Mouse (Mus musculus) kidney, embryonic 15.5 days (tissue): ENCODE measurements around the gene Lsamp. TPM values are rescaled to one million over a fixed set of nuclear protein-coding genes. Genes with fewer than 3 reads are reported as not detected.
"Not testable (repeated sequence)": the region's sequence is repeated elsewhere in the genome, so short reads cannot be mapped to it uniquely, and the experiment has no call there.

Source experiments
- ATAC-seq: fragments of 200-750 bp; cut with Nextera tagmentation; replicated peaks from 2 replicates; pipeline ENCODE4 v1.8.0; 2017; ENCODE audit warnings: moderate TSS enrichment; ENCODE audit not compliant: low FRiP score
- H3K27ac ChIP-seq: fragments of 300-500 bp; sonication (generic); 2 replicates; pipeline ENCODE4 v1.5.1; 2015; ENCODE audit warnings: mild to moderate bottlenecking, inconsistent platforms
- H3K27me3 ChIP-seq: fragments of 300-500 bp; sonication (generic); 2 replicates; pipeline ENCODE4 v1.6.1; 2015; ENCODE audit warnings: inconsistent platforms
- H3K36me3 ChIP-seq: fragments of 300-500 bp; sonication (generic); 2 replicates; pipeline ENCODE4 v1.6.1; 2015; ENCODE audit warnings: inconsistent platforms
- H3K4me1 ChIP-seq: fragments of 300-500 bp; sonication (generic); 2 replicates; pipeline ENCODE4 v1.6.1; 2015; ENCODE audit warnings: inconsistent platforms
- H3K4me2 ChIP-seq: fragments of 300-500 bp; sonication (generic); 2 replicates; pipeline ENCODE4 v1.6.1; 2015; ENCODE audit warnings: moderate library complexity, mild to moderate bottlenecking, inconsistent platforms
- H3K4me3 ChIP-seq: fragments of 300-500 bp; sonication (generic); replicated peaks from 2 replicates; pipeline ENCODE4 v1.5.1; 2015; ENCODE audit warnings: mild to moderate bottlenecking, inconsistent platforms
- H3K9ac ChIP-seq: fragments of 300-500 bp; sonication (generic); 2 replicates; pipeline ENCODE4 v1.6.1; 2015; ENCODE audit warnings: mild to moderate bottlenecking, inconsistent platforms
- H3K9me3 ChIP-seq: fragments of 300-500 bp; sonication (generic); replicated peaks from 2 replicates; pipeline ENCODE4 v1.6.1; 2016; ENCODE audit warnings: inconsistent platforms
- WGBS: fragments of 180-500 bp; shearing (Covaris S2); methylation state at CpG from one replicate; pipeline ENCODE4 v1.1.7; 2015; ENCODE audit warnings: mixed read lengths; 5-methylcytosine and 5-hydroxymethylcytosine counted together
- polyA plus RNA-seq: library from polyadenylated mRNA; unstranded; fragments of >200 nt; fragmentation: Nextera tagmentation; extraction: Ambion mirVana; gene quantifications from 2 replicates; pipeline ENCODE4 v1.2.1, GENCODE M21; 2015

Gene Lsamp
- polyA plus RNA-seq, 1 experiment from 2014 or later, result 4.9 TPM

DNA sequence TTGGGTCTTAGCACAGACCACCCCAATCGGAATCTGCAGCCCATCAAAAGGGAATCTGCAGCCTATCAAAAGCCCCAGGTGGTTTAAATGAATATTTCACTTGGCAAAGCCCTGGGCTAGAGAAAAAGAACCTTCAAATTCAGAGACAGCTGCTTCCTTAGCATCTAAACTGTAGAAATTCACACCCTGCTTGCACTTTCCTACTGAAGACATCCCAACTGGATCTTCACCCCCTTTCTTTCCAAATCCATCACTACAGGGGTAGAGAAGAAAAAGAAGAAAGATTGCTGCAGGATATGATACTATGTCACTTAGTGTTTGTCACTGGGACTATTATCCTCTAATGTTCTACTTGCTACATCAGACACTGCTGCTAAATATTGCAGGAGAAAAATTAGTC, 1981.5 kb downstream of the Lsamp start:
- no peaks in the 10 kb centered on the region for H3K27me3 ChIP-seq
- H3K36me3 ChIP-seq, result no peaks in the 10 kb centered on the region
- WGBS, result 66% methylated on average over 1 of the region's 1 CpGs
- no peak overlapping the region for H3K4me3 ChIP-seq
- no peaks in the 10 kb centered on the region for H3K4me1 ChIP-seq
- H3K9ac ChIP-seq, result no peak overlapping the region
- H3K27ac ChIP-seq, result no peak overlapping the region
- no peak for ATAC-seq
- H3K4me2 ChIP-seq, result no peak overlapping the region
- H3K9me3 ChIP-seq, result no peaks in the 10 kb centered on the region

DNA sequence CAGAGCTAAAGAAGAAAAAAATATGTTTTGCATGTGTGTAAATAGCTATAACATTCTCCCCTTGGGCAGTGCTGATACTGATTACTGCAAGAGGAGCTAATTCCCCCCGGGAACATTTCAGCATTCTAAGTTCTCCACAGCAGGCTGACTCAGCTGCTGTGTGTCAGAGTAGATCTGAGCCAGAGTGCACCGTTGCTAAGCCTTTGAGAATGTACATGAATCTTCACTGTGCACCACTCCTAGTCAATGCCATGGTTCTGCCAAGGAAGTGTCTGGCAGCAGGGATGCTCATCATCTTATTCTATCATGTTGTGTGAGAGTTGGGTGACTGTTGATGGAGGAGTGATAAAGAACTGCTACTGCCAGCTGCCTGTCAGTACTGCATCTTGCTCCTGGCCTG, 1985.1 kb downstream of the Lsamp start:
- H3K4me1 ChIP-seq, result no peaks in the 10 kb centered on the region
- no peaks in the 10 kb centered on the region for H3K9me3 ChIP-seq
- no peak overlapping the region for H3K27ac ChIP-seq
- no peak overlapping the region for H3K4me3 ChIP-seq
- no peak for ATAC-seq
- H3K27me3 ChIP-seq, result no peaks in the 10 kb centered on the region
- no peak overlapping the region for H3K9ac ChIP-seq
- 59% methylated on average over 2 of the region's 2 CpGs for WGBS
- no peaks in the 10 kb centered on the region for H3K36me3 ChIP-seq
- H3K4me2 ChIP-seq, result no peak overlapping the region

DNA sequence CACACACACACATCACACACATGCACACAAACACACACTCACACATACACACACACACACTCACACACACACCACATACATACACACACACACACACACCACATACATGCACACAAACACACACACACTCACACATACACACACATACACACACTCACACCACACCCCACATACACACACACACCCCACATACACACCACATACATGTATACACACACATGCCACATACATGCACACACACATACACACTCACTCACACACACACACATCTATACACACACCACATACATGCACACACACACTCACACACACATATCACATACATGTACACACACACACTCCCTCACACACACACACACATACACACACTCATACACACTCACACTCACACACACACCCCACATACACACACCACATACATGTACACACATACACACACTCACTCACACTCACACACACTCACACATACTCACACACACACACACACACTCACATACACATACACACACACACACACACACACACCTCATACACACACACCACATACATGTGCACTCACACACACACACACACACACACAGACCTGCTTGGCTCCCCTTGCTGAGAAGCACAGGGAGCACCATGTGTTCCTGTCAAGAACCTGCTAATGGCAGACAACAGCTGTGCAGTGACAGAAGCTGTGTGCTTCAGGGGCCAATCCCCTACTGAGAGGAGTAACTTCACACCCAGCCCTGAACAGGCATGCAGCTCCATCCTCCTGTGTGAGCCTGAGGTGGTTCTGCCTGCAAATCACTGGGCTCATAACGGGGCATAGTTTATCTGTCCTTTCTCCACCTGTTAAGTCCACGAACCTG, 1990.9 kb downstream of the Lsamp start:
- no peak for ATAC-seq
- Histone ChIP-seq H3K27ac (no peak overlapping the region), H3K4me1 (no peaks in the 10 kb centered on the region), H3K9ac (no peak overlapping the region), H3K4me3 (no peak overlapping the region), H3K9me3 (no peaks in the 10 kb centered on the region), H3K27me3 (no peaks in the 10 kb centered on the region), H3K36me3 (no peaks in the 10 kb centered on the region), H3K4me2 (no peak overlapping the region)
- 51% methylated on average over 2 of the region's 2 CpGs for WGBS

DNA sequence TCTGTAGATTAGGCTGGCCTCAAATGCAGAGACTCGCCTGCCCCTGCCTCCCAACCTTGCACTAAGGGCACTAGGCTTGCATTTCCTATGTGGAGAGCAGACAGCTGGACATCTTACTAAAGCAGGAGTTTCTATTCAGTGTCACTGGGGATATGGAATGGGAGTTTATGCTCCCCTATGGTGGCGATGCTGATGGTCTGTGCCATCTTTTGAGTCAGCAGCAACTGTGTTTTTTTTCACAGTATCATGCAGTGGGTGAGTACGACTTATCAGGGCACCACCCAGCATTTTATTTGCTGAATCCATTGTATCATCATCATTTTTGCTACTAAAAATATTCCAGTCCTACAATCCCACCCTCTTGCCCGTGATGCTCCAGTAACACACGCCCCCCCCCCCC, 1992.7 kb downstream of the Lsamp start:
- no peak overlapping the region for H3K27ac ChIP-seq
- 76% methylated on average over 5 of the region's 5 CpGs for WGBS
- no peaks in the 10 kb centered on the region for H3K9me3 ChIP-seq

DNA sequence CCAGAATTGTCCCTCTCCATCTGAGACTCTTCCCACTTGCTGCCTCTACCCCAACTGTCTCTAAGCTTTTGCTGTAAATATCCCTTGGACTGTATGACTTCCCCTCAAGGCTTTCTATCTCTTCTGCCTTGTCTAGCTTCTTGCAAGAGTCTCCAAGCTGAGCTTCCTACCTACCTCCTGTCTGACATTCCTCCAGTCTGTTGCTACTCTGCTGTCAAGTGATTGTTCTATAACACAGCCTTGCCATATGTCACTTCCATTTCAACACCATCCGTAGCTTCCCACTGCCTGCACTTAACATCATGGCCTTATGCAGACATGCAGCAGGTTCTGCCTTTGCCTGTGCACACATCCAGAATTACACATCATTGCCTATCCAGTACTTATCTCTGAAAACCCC, 2012.8 kb downstream of the Lsamp start:
- no peak for ATAC-seq
- no peak overlapping the region for H3K4me3 ChIP-seq
- no peak overlapping the region for H3K4me2 ChIP-seq
- H3K36me3 ChIP-seq, result no peaks in the 10 kb centered on the region
- no peak overlapping the region for H3K27ac ChIP-seq
- no peak overlapping the region for H3K9ac ChIP-seq
- H3K9me3 ChIP-seq, result no peaks in the 10 kb centered on the region
- WGBS, result 68% methylated on average over 1 of the region's 1 CpGs
- H3K4me1 ChIP-seq, result no peaks in the 10 kb centered on the region
- H3K27me3 ChIP-seq, result no peaks in the 10 kb centered on the region

More for the DNA sequence above, 1992.7 kb downstream of the Lsamp start:
- H3K4me3 ChIP-seq, result no peak overlapping the region
- H3K4me1 ChIP-seq, result no peaks in the 10 kb centered on the region
- no peaks in the 10 kb centered on the region for H3K36me3 ChIP-seq
- H3K9ac ChIP-seq, result no peak overlapping the region
- ATAC-seq, result no peak
- no peak overlapping the region for H3K4me2 ChIP-seq
- H3K27me3 ChIP-seq, result no peaks in the 10 kb centered on the region

DNA sequence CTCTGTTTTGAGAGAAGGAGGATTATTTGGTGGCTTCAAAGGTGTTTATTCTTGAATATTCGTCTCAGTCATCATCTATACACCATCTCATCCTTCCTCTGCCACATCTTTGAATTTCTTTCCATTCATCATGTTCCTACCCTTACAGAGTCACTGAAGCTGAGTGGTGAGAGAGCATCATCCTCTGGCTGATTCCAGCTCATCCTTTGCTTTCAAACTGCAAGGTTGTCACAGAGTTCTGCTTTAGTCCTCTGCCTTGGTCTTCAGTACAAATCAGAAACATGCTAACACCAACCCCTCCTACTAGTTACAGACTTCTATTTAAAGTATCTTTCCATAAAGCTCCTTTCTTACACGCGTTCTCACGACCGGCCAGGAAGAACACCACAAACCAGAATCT, 2018.8 kb downstream of the Lsamp start:
- WGBS, result 95% methylated on average over 5 of the region's 5 CpGs
- H3K9ac ChIP-seq, result no peak overlapping the region
- no peak overlapping the region for H3K4me3 ChIP-seq
- no peaks in the 10 kb centered on the region for H3K27me3 ChIP-seq
- no peak overlapping the region for H3K4me2 ChIP-seq
- no peaks in the 10 kb centered on the region for H3K9me3 ChIP-seq
- ATAC-seq, result no peak
- H3K27ac ChIP-seq, result no peak overlapping the region
- no peaks in the 10 kb centered on the region for H3K4me1 ChIP-seq
- no peaks in the 10 kb centered on the region for H3K36me3 ChIP-seq

DNA sequence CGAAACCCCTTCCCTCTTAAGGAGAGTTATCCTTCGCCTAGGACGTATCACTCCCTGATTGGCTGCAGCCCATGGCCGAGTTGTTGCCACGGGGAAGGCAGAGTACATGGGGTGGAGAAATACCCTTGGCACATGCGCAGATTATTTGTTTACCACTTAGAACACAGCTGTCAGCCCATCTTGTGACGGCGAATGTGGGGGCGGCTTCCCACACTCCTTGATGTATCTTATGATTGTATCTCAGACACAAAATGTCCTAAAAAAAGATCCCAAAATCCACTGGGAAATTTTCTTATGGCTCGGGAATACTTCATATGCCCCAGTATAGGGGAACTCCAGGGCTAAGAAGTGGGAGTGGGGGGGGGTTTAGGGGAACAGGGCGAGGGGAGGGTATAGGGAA, 2019.3 kb downstream of the Lsamp start:
- H3K4me3 ChIP-seq, result not testable (repeated sequence)
- WGBS, result 94% methylated on average over 11 of the region's 11 CpGs

DNA sequence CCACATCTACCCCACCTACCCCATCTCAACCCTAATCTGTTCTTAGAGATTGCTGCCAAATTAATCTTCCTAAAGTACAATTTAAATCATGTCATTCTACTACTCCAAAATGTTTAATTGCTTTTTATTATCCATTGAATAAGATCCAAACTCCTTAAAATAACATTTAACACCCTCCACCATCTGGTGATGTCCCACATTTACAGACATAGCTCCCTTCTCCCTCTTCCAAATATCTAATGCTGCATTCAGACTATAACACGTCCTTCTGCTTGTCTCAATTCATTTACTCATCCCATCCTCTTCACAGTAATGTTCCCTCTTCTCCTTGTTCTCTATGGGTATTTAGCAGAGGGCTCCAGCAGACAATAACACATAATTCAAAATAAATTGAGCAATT, 2020.0 kb downstream of the Lsamp start:
- Histone ChIP-seq H3K4me3 (no peak overlapping the region), H3K27me3 (no peaks in the 10 kb centered on the region), H3K27ac (no peak overlapping the region), H3K4me1 (no peaks in the 10 kb centered on the region), H3K36me3 (no peaks in the 10 kb centered on the region), H3K4me2 (no peak overlapping the region), H3K9ac (no peak overlapping the region), H3K9me3 (no peaks in the 10 kb centered on the region)
- ATAC-seq, result no peak
- 75% methylated on average over 1 of the region's 1 CpGs for WGBS

More for the DNA sequence above, 2019.3 kb downstream of the Lsamp start:
- ATAC-seq, H3K9me3 ChIP-seq, H3K27ac ChIP-seq, H3K36me3 ChIP-seq, H3K27me3 ChIP-seq, H3K4me1 ChIP-seq, H3K4me2 ChIP-seq, H3K9ac ChIP-seq: not testable (repeated sequence)

DNA sequence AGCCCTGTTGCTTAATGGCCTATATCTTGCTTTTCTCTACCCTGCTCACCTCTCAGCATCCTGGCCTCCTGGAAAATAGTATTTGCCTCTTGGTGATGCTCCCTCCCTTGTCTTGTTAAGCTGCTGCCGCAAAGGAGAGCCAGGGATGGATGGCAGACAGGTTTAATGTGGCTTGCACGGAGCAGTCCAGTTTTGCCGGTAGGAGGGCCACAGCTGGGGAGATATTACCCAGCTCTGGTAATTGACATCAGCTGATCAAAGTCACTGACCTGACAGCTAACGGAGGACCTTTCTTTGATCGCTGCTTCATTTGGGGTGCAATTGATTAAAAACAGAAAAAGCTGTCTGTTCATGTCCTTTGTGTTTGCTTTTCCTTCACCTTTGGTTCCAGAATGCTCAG, 2030.8 kb downstream of the Lsamp start:
- 43% methylated on average over 5 of the region's 5 CpGs for WGBS
- Histone ChIP-seq H3K27me3 (no peaks in the 10 kb centered on the region), H3K27ac (no peak overlapping the region), H3K36me3 (no peaks in the 10 kb centered on the region), H3K9ac (no peak overlapping the region), H3K9me3 (no peaks in the 10 kb centered on the region), H3K4me2 (no peak overlapping the region), H3K4me1 (no peaks in the 10 kb centered on the region), H3K4me3 (no peak overlapping the region)
- ATAC-seq, result no peak

DNA sequence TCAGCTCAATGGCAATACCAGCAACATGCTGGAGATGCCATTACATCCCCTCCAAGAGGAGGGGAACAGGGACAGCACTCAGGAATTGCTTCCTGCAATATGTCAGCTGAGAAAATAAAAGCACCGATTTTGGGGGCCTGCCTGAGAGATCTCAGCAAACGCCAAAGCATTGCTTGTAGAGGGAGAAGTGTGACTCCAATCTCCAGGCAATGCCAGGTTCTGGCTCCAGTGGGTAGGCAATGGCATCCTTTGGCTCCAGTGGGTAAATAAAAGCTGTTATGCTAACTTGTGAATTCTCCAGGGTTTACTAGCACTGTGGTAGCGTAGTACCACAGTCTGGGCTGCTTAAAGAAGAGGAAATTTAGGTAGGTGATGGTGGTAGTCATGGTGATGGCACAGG, 2031.3 kb downstream of the Lsamp start:
- Histone ChIP-seq H3K9me3 (no peaks in the 10 kb centered on the region), H3K27ac (no peak overlapping the region), H3K4me2 (no peak overlapping the region), H3K9ac (no peak overlapping the region), H3K27me3 (no peaks in the 10 kb centered on the region), H3K4me3 (no peak overlapping the region), H3K4me1 (no peaks in the 10 kb centered on the region), H3K36me3 (no peaks in the 10 kb centered on the region)
- ATAC-seq, result no peak
- 55% methylated on average over 3 of the region's 3 CpGs for WGBS

DNA sequence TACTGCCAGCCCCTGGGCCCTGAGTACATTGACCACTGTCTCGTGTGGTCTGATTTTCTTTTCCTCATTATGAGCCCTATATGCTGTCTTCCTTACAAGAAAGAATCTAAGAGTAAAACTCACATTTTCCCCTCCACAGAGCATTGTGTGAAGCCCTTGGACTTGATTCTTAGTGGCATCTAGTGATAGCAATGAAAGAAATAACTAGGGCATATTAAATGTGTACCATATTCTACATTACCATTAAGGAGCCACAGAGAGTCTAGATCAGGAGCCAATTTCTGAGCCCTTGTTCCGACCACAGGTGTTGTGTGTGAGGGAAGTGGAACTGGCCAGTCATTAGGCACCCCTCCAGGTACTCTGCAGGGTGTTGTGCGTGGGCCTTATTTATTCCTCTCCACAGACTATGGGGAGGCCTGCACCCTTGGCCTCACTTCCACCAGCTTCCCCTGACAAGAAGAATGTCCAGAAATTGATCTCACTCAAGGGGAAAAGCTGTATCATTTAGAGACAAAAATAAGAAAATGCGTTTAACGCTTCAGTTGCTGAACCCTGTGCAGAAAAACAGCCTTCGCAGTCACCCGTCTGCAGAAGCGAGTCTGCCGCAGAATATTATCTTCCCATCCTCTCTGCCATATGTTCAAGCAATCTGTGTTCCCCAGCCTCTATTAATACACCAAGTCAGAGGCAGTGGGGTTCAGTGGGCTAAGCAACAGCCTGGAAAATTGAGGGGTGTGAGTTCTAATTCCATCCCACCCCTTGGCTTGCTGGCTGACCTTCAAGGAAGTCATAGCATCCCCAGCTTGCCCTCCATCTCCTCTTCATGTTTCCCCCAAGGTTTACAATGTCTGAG, 2032.9 kb downstream of the Lsamp start:
- H3K36me3 ChIP-seq, result no peaks in the 10 kb centered on the region
- no peak for ATAC-seq
- no peak overlapping the region for H3K4me2 ChIP-seq
- no peak overlapping the region for H3K27ac ChIP-seq
- no peaks in the 10 kb centered on the region for H3K27me3 ChIP-seq
- H3K4me1 ChIP-seq, result no peaks in the 10 kb centered on the region
- H3K4me3 ChIP-seq, result no peak overlapping the region
- H3K9ac ChIP-seq, result no peak overlapping the region
- WGBS, result 84% methylated on average over 9 of the region's 9 CpGs
- no peaks in the 10 kb centered on the region for H3K9me3 ChIP-seq

DNA sequence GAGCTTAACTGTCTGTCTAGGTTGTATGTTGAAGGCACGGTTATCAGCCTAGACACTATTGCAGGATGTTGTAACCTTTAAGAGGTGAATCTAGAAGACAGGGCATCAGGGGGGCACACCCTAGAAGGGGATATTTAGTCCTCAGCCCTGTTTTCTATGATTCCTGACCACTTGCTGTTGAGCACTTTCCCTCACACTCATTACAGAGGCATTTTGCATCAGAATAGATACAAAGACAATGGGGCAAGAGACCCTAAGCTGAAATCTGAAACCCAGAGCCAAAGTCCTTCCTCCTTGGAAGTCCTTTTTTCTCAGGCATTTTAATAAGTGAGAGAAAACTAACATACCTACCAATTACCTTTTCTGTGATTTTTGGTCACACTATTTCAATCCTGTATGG, 2038.4 kb downstream of the Lsamp start:
- Histone ChIP-seq H3K4me1 (no peaks in the 10 kb centered on the region), H3K4me3 (no peak overlapping the region), H3K27ac (no peak overlapping the region), H3K27me3 (no peaks in the 10 kb centered on the region), H3K36me3 (no peaks in the 10 kb centered on the region), H3K9me3 (0 out of 2 replicates have a peak, but pooled peaks cover 2% of the 10 kb centered on the region), H3K4me2 (no peak overlapping the region), H3K9ac (no peak overlapping the region)
- 46% methylated on average over 1 of the region's 1 CpGs for WGBS
- ATAC-seq, result no peak
